Mouse (Mus musculus) forebrain, postnatal 0 days (tissue): ENCODE data around the gene Ctsk. TPM values are rescaled to one million over a fixed set of nuclear protein-coding genes. Genes with fewer than 3 reads are reported as not detected.

Source experiments
- ATAC-seq: fragments of 200-750 bp; cut with Nextera tagmentation; 2 replicates; pipeline ENCODE4 v1.8.0; 2017; ENCODE audit warnings: mild to moderate bottlenecking, moderate library complexity
- DNase-seq: peaks from one replicate; pipeline ENCODE4 v3.0.0-alpha.2; 2015
- H3K27ac ChIP-seq: fragments of 300-500 bp; sonication (generic); 2 replicates; pipeline ENCODE4 v1.5.1; 2014; ENCODE audit warnings: low read depth, mild to moderate bottlenecking, antibody characterized with exemption, low read length, moderate library complexity, mixed read lengths
- H3K27me3 ChIP-seq: fragments of 300-500 bp; sonication (generic); 2 replicates; pipeline ENCODE4 v1.6.1; 2014; ENCODE audit warnings: mild to moderate bottlenecking, low read length, mixed read lengths; ENCODE audit not compliant: insufficient read depth
- H3K36me3 ChIP-seq: fragments of 300-500 bp; sonication (generic); 2 replicates; pipeline ENCODE4 v1.6.1; 2014; ENCODE audit warnings: mild to moderate bottlenecking, moderate library complexity; ENCODE audit not compliant: insufficient read depth
- H3K4me1 ChIP-seq: fragments of 300-500 bp; sonication (generic); 2 replicates; pipeline ENCODE4 v1.6.1; 2014; ENCODE audit warnings: antibody characterized with exemption; ENCODE audit not compliant: insufficient read depth
- H3K4me2 ChIP-seq: fragments of 300-500 bp; sonication (generic); 2 replicates; pipeline ENCODE4 v1.6.1; 2014; ENCODE audit warnings: low read depth, mild to moderate bottlenecking, moderate library complexity
- H3K4me3 ChIP-seq: fragments of 300-500 bp; sonication (generic); 2 replicates; pipeline ENCODE4 v1.5.1; 2014; ENCODE audit warnings: low read depth, low read length, mixed read lengths
- H3K9ac ChIP-seq: fragments of 300-500 bp; sonication (generic); 2 replicates; pipeline ENCODE4 v1.6.1; 2014; ENCODE audit warnings: mild to moderate bottlenecking
- H3K9me3 ChIP-seq: fragments of 300-500 bp; sonication (generic); 2 replicates; pipeline ENCODE4 v1.6.1; 2016; ENCODE audit warnings: low read length
- CTCF ChIP-seq: sonication (generic); IDR thresholded peaks from 2 replicates; pipeline ENCODE4 v1.5.1; 2016; ENCODE audit warnings: antibody characterized with exemption, control low read depth, low read depth
- WGBS: fragments of 180-500 bp; shearing (Covaris S2); extraction: QIAGEN DNeasy Blood & Tissue Kit; methylation state at CpG from one replicate; pipeline ENCODE4 v1.1.7; 2014; 5-methylcytosine and 5-hydroxymethylcytosine counted together
- polyA plus RNA-seq: library from polyadenylated mRNA; unstranded; fragments of >200 nt; fragmentation: Nextera tagmentation; extraction: Ambion mirVana; gene quantifications from 2 replicates; pipeline ENCODE4 v1.2.1, GENCODE M21; 2015
- total RNA-seq: library from RNA; depleted of rRNA; stranded (reverse); fragments of >200 nt; gene quantifications from 2 replicates; pipeline ENCODE4 v1.2.3, GENCODE M21; 2014

Ctsk gene
- total and polyA plus RNA-seq, 2 experiments from 2014 or later = 8.6 to 16.5 TPM

DNA sequence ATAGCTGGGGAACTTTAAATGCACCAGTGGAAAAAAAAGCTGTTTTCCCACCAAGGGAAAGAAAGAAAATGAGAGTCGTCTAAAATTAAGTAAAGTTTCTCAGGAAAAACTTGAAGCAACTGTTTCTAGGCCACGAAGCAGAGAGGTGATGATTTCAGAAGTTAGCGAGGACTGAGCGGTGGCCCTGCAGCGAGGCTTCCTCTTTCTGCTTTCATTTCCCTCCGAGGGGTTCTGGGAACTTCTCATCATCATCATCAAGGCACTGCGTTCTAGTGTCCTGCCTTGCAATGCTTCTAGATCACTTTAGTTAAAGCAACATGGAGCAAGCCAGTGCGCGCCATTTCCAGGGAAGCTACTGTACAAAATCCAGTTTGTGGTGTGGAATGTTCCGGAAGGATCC is 22.1 kb downstream of the Ctsk start:
- no peak overlapping the region for H3K4me3 ChIP-seq
- WGBS = 90% methylated on average over 10 of the region's 10 CpGs
- no peak for TF ChIP-seq CTCF
- no peaks in the 10 kb centered on the region for H3K27me3 ChIP-seq
- H3K36me3 ChIP-seq = no peaks in the 10 kb centered on the region
- H3K9me3 ChIP-seq = no peaks in the 10 kb centered on the region
- no peak overlapping the region for H3K9ac ChIP-seq
- H3K4me2 ChIP-seq = no peak overlapping the region
- ATAC-seq = no peak
- H3K27ac ChIP-seq = no peak overlapping the region
- H3K4me1 ChIP-seq = no peaks in the 10 kb centered on the region
- DNase-seq = no peak

GRCm38 (mm10) chr3:95523662-95524061 is 24.6 kb downstream of the Ctsk start:
- no peak for ATAC-seq

DNA sequence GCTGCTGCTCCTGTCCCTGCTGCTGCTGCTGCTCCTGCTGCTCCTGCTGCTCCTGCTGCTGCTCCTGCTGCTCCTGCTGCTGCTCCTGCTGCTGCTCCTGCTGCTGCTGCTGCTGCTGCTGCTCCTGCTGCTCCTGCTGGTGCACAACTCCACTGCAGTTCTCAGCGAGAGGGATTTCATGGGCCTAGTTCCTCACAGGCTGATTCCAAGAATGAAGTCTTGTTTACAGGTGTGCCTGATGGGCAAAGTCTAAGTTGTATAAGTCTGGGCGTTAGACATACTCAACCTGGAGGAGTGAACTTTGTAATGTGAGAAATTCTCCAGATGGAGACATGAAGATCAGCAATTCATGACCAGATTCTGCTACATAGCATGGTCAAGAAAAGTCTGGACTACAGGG is 25.6 kb downstream of the Ctsk start:
- Histone ChIP-seq H3K4me3 (no peak overlapping the region), H3K9ac (no peak overlapping the region), H3K36me3 (no peaks in the 10 kb centered on the region), H3K4me2 (no peak overlapping the region), H3K9me3 (no peaks in the 10 kb centered on the region), H3K4me1 (no peaks in the 10 kb centered on the region), H3K27ac (no peak overlapping the region), H3K27me3 (no peaks in the 10 kb centered on the region)
- DNase-seq = no peak
- no peak for TF ChIP-seq CTCF
- no peak for ATAC-seq
- WGBS = 69% methylated on average over 2 of the region's 2 CpGs

More at GRCm38 (mm10) chr3:95523662-95524061, 24.6 kb downstream of the Ctsk start:
- H3K4me3 ChIP-seq = no peak overlapping the region
- H3K36me3 ChIP-seq = no peaks in the 10 kb centered on the region
- no peak overlapping the region for H3K27ac ChIP-seq
- no peak overlapping the region for H3K9ac ChIP-seq
- no peak overlapping the region for H3K4me2 ChIP-seq
- no peak for DNase-seq
- 77% methylated on average over 3 of the region's 3 CpGs for WGBS
- H3K27me3 ChIP-seq = no peaks in the 10 kb centered on the region
- no peak for TF ChIP-seq CTCF
- H3K4me1 ChIP-seq = no peaks in the 10 kb centered on the region
- H3K9me3 ChIP-seq = no peaks in the 10 kb centered on the region

DNA sequence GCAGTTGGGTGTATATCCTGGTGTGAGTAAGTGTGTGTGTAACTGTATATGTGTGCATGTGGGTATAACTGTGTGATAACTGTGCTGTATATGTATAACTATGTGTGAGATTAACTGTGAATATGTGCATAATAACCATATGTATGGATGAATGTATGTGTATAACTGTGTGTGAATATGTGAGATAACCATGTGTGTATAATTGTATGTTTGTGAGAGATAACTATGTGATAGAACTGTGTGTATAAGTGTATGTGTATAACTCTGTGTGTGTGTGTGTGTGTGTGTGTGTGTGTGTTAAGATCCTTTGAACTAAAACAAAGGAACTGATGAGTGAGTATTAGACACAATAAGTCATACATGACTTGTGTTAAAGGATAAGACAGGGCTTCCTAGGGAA is 27.1 kb downstream of the Ctsk start:
- no peak for DNase-seq
- TF ChIP-seq CTCF = no peak
- no peak overlapping the region for H3K4me2 ChIP-seq
- no peak overlapping the region for H3K4me3 ChIP-seq
- no peaks in the 10 kb centered on the region for H3K4me1 ChIP-seq
- no peak overlapping the region for H3K9ac ChIP-seq
- H3K27me3 ChIP-seq = no peaks in the 10 kb centered on the region
- no peaks in the 10 kb centered on the region for H3K36me3 ChIP-seq
- H3K9me3 ChIP-seq = no peaks in the 10 kb centered on the region
- H3K27ac ChIP-seq = no peak overlapping the region
- ATAC-seq = no peak

GRCm38 (mm10) chr3:95526622-95527211 is 27.7 kb downstream of the Ctsk start, which contains the start of gene Ctss:
Ctss (plus strand) TSS chr3:95526786.
- no peaks in the 10 kb centered on the region for H3K9me3 ChIP-seq
- no peak within 1 kb of the TSS for H3K4me2 ChIP-seq
- no peak for ATAC-seq
- H3K36me3 ChIP-seq = no peaks in the 10 kb centered on the region
- H3K4me3 ChIP-seq = no peak within 1 kb of the TSS
- no peak for DNase-seq
- no peak within 1 kb of the TSS for H3K9ac ChIP-seq
- H3K27me3 ChIP-seq = no peaks in the 10 kb centered on the region
- TF ChIP-seq CTCF = no peak
- no peak within 1 kb of the TSS for H3K27ac ChIP-seq
- no peaks in the 10 kb centered on the region for H3K4me1 ChIP-seq
- WGBS = 87% methylated on average over 8 of the region's 8 CpGs

DNA sequence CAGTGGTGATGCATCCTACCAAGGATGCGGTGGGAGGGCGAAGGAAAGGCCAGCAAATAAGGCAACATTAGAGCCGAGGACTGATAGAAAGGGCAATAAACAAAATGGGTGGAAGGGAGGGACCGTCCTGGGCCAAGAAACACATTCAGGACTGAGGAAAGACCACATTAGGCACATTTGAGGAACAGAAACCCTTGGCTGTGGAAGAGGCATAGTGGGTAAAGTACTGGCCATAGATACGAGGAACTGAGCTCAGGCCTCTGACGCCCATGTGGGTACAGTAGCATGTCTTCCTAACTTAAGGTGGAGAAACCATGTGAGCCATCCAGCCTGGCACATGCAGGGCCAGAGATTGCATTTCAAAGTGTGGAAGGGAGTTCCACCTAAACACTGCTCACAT is 30.8 kb downstream of the Ctsk start:
- Histone ChIP-seq H3K27me3 (no peaks in the 10 kb centered on the region), H3K4me3 (no peak overlapping the region), H3K4me1 (no peaks in the 10 kb centered on the region), H3K9ac (no peak overlapping the region), H3K9me3 (no peaks in the 10 kb centered on the region), H3K4me2 (no peak overlapping the region), H3K36me3 (no peaks in the 10 kb centered on the region), H3K27ac (no peak overlapping the region)
- WGBS = 93% methylated on average over 6 of the region's 6 CpGs
- ATAC-seq (no peak), DNase-seq (no peak)
- no peak for TF ChIP-seq CTCF

- H3K9me3 ChIP-seq = no peaks in the 10 kb centered on the region
- no peak for DNase-seq
- WGBS = 97% methylated on average over 1 of the region's 1 CpGs
These were observed 32.0 kb downstream of the Ctsk start for GRCm38 (mm10) chr3:95531025-95531424.

More at GRCm38 (mm10) chr3:95531025-95531424, 32.0 kb downstream of the Ctsk start:
- H3K9ac ChIP-seq = no peak overlapping the region
- no peaks in the 10 kb centered on the region for H3K36me3 ChIP-seq
- H3K4me2 ChIP-seq = no peak overlapping the region
- TF ChIP-seq CTCF = no peak
- no peak for ATAC-seq
- no peaks in the 10 kb centered on the region for H3K4me1 ChIP-seq
- H3K4me3 ChIP-seq = no peak overlapping the region
- no peaks in the 10 kb centered on the region for H3K27me3 ChIP-seq
- no peak overlapping the region for H3K27ac ChIP-seq
